Mouse (Mus musculus) MEL (cell line): Measurements from ENCODE around the gene Hilpda. TPM values are rescaled to one million over a fixed set of nuclear protein-coding genes. Genes with fewer than 3 reads are reported as not detected.
A peak's percentile ranks its signal among the peaks of the same experiment; 100 is the strongest.

Source experiments
- DNase-seq: peaks from one replicate; pipeline ENCODE4 v3.0.0; 2011; ENCODE audit warnings: low read depth, low spot score
- H3K27ac ChIP-seq: 2 replicates; pipeline ENCODE4 v1.5.1; 2012; ENCODE audit warnings: low read depth, mild to moderate bottlenecking, control low read depth, low read length, moderate library complexity; ENCODE audit not compliant: control insufficient read depth
- H3K27me3 ChIP-seq, 2 experiments: fragments of 150-350 bp in 1 of 2; sonication (generic) in 1 of 2; 2 replicates each; pipeline ENCODE4 v1.6.1; 2012; ENCODE audit warnings: low read length in 2 of 2, mild to moderate bottlenecking in 2 of 2, improper control_type of control experiment in 1 of 2, moderate library complexity in 1 of 2; ENCODE audit not compliant: insufficient read depth in 2 of 2, control insufficient read depth in 1 of 2
- H3K36me3 ChIP-seq, 2 experiments: 2 replicates each; pipeline ENCODE4 v1.6.1; 2012 to 2014; ENCODE audit warnings: low read length in 2 of 2, improper control_type of control experiment in 1 of 2, inconsistent platforms in 1 of 2, mild to moderate bottlenecking in 1 of 2; ENCODE audit not compliant: insufficient read depth in 2 of 2, control insufficient read depth in 1 of 2
- H3K4me1 ChIP-seq, 2 experiments: fragments of 150-350 bp in 1 of 2; sonication (generic) in 1 of 2; 2 replicates each; pipeline ENCODE4 v1.6.1; 2012; ENCODE audit warnings: low read length in 2 of 2, improper control_type of control experiment in 1 of 2, mild to moderate bottlenecking in 1 of 2; ENCODE audit not compliant: insufficient read depth in 2 of 2, control insufficient read depth in 1 of 2
- H3K4me3 ChIP-seq, 2 experiments: fragments of 150-350 bp in 1 of 2; sonication (generic) in 1 of 2; 2 replicates each; pipeline ENCODE4 v1.5.1; 2012; ENCODE audit warnings: low read depth in 2 of 2, low read length in 2 of 2, mild to moderate bottlenecking in 2 of 2, moderate library complexity in 2 of 2, control low read depth in 1 of 2, improper control_type of control experiment in 1 of 2; ENCODE audit not compliant: control insufficient read depth in 1 of 2, insufficient read depth in 1 of 2
- H3K79me2 ChIP-seq: 2 replicates; pipeline ENCODE4 v1.6.1; 2012; ENCODE audit warnings: mild to moderate bottlenecking, low read length, moderate library complexity; ENCODE audit not compliant: control insufficient read depth, poor library complexity, insufficient read depth
- H3K9ac ChIP-seq: 2 replicates; pipeline ENCODE4 v1.6.1; 2012; ENCODE audit warnings: low read depth, mild to moderate bottlenecking, control low read depth, low read length, moderate library complexity; ENCODE audit not compliant: control insufficient read depth, poor library complexity, severe bottlenecking
- H3K9me3 ChIP-seq: fragments of 150-350 bp; sonication (generic); replicated peaks from 2 replicates; pipeline ENCODE4 v1.6.1; 2012; ENCODE audit warnings: mild to moderate bottlenecking, low read length, improper control_type of control experiment, moderate library complexity; ENCODE audit not compliant: insufficient read depth
- BHLHE40 ChIP-seq: IDR thresholded peaks from 2 replicates; pipeline ENCODE4 v1.6.1; 2012; ENCODE audit warnings: low read depth, mild to moderate bottlenecking, inconsistent platforms, low read length, improper control_type of control experiment, borderline replicate concordance
- CHD1 ChIP-seq: IDR thresholded peaks from 2 replicates; pipeline ENCODE4 v1.6.1; 2012; ENCODE audit warnings: low read depth, mild to moderate bottlenecking, inconsistent platforms, low read length, improper control_type of control experiment
- CHD2 ChIP-seq: IDR thresholded peaks from 2 replicates; pipeline ENCODE4 v1.6.1; 2011; ENCODE audit warnings: low read length, improper control_type of control experiment
- CTCF ChIP-seq, 3 experiments: IDR thresholded peaks in 2 of 3; conservative IDR thresholded peaks in 1 of 3; 2 replicates each; pipeline ENCODE4 v1.5.1; 2011 to 2012; ENCODE audit warnings: low read length in 3 of 3, low read depth in 2 of 3, mild to moderate bottlenecking in 2 of 3, improper control_type of control experiment in 1 of 3, inconsistent platforms in 1 of 3, mixed read lengths in 1 of 3, moderate library complexity in 1 of 3; ENCODE audit not compliant: control insufficient read depth in 1 of 3, insufficient read depth in 1 of 3, poor library complexity in 1 of 3, severe bottlenecking in 1 of 3
- E2F4 ChIP-seq: IDR thresholded peaks from 2 replicates; pipeline ENCODE4 v1.6.1; 2011; ENCODE audit warnings: low read depth, low read length, improper control_type of control experiment, borderline replicate concordance
- ELF1 ChIP-seq: IDR thresholded peaks from 2 replicates; pipeline ENCODE4 v1.6.1; 2014; ENCODE audit warnings: low read depth, mild to moderate bottlenecking, inconsistent platforms, low read length, improper control_type of control experiment, moderate library complexity
- EP300 ChIP-seq, 2 experiments: IDR thresholded peaks; 2 replicates each; pipeline ENCODE4 v1.6.1; 2011; ENCODE audit warnings: improper control_type of control experiment in 2 of 2, low read length in 2 of 2, low read depth in 1 of 2, mild to moderate bottlenecking in 1 of 2
- ETS1 ChIP-seq: IDR thresholded peaks from 2 replicates; pipeline ENCODE4 v1.6.1; 2012; ENCODE audit warnings: low read depth, mild to moderate bottlenecking, inconsistent platforms, low read length, improper control_type of control experiment, moderate library complexity
- GABPA ChIP-seq: IDR thresholded peaks from 2 replicates; pipeline ENCODE4 v1.6.1; 2012; ENCODE audit warnings: low read depth, mild to moderate bottlenecking, inconsistent platforms, low read length, improper control_type of control experiment, moderate library complexity
- GATA1 ChIP-seq: IDR thresholded peaks from 2 replicates; pipeline ENCODE4 v1.6.1; 2011; ENCODE audit warnings: low read depth, low read length, improper control_type of control experiment
- HCFC1 ChIP-seq: IDR thresholded peaks from 2 replicates; pipeline ENCODE4 v1.6.1; 2012; ENCODE audit warnings: low read depth, mild to moderate bottlenecking, inconsistent platforms, low read length, improper control_type of control experiment, moderate library complexity
- KAT2A ChIP-seq: conservative IDR thresholded peaks from 2 replicates; pipeline ENCODE4 v1.6.1; 2012; ENCODE audit warnings: low read depth, low read length, improper control_type of control experiment, inconsistent platforms
- MAFK ChIP-seq: IDR thresholded peaks from 2 replicates; pipeline ENCODE4 v1.6.1; 2011; ENCODE audit warnings: low read depth, mild to moderate bottlenecking, low read length, improper control_type of control experiment, borderline replicate concordance
- MAX ChIP-seq: IDR thresholded peaks from 2 replicates; pipeline ENCODE4 v1.6.1; 2011; ENCODE audit warnings: low read length, improper control_type of control experiment
- MAZ ChIP-seq: IDR thresholded peaks from 2 replicates; pipeline ENCODE4 v1.6.1; 2012; ENCODE audit warnings: low read depth, mild to moderate bottlenecking, inconsistent platforms, low read length, improper control_type of control experiment
- MEF2A ChIP-seq: IDR thresholded peaks from 2 replicates; pipeline ENCODE4 v1.6.1; 2014; ENCODE audit warnings: low read depth, mild to moderate bottlenecking, inconsistent platforms, low read length, improper control_type of control experiment; ENCODE audit not compliant: poor library complexity, insufficient replicate concordance, severe bottlenecking; ENCODE audit errors: extremely low read depth
- MXI1 ChIP-seq: IDR thresholded peaks from 2 replicates; pipeline ENCODE4 v1.6.1; 2011; ENCODE audit warnings: mild to moderate bottlenecking, low read depth, low read length, improper control_type of control experiment
- MYB ChIP-seq: IDR thresholded peaks from 2 replicates; pipeline ENCODE4 v1.6.1; 2011; ENCODE audit warnings: mild to moderate bottlenecking, low read depth, low read length, improper control_type of control experiment
- MYC ChIP-seq: IDR thresholded peaks from 2 replicates; pipeline ENCODE4 v1.6.1; 2011; ENCODE audit warnings: low read depth, mild to moderate bottlenecking, low read length, improper control_type of control experiment, moderate library complexity
- NELFE ChIP-seq: IDR thresholded peaks from 2 replicates; pipeline ENCODE4 v1.6.1; 2011; ENCODE audit warnings: low read depth, low read length, improper control_type of control experiment
- POLR2A ChIP-seq, 2 experiments: IDR thresholded peaks; 2 replicates each; pipeline ENCODE4 v1.6.1; 2011 to 2012; ENCODE audit warnings: low read length in 2 of 2, mild to moderate bottlenecking in 2 of 2, control low read depth in 1 of 2, improper control_type of control experiment in 1 of 2, low read depth in 1 of 2, moderate library complexity in 1 of 2; ENCODE audit not compliant: control insufficient read depth in 1 of 2, insufficient read depth in 1 of 2, poor library complexity in 1 of 2
- POLR2AphosphoS2 ChIP-seq: IDR thresholded peaks from 2 replicates; pipeline ENCODE4 v1.6.1; 2011; ENCODE audit warnings: low read length, improper control_type of control experiment
- POLR2AphosphoS5 ChIP-seq: IDR thresholded peaks from 2 replicates; pipeline ENCODE4 v1.6.1; 2012; ENCODE audit warnings: low read depth, borderline replicate concordance, mild to moderate bottlenecking, inconsistent platforms, low read length, moderate library complexity, mixed read lengths
- RAD21 ChIP-seq: IDR thresholded peaks from 2 replicates; pipeline ENCODE4 v1.6.1; 2011; ENCODE audit warnings: mild to moderate bottlenecking, low read depth, low read length, improper control_type of control experiment
- RCOR1 ChIP-seq: IDR thresholded peaks from 2 replicates; pipeline ENCODE4 v1.6.1; 2012; ENCODE audit warnings: low read depth, mild to moderate bottlenecking, inconsistent platforms, low read length, improper control_type of control experiment
- SIN3A ChIP-seq: IDR thresholded peaks from 2 replicates; pipeline ENCODE4 v1.6.1; 2012; ENCODE audit warnings: low read length, improper control_type of control experiment, inconsistent platforms
- SMC3 ChIP-seq: IDR thresholded peaks from 2 replicates; pipeline ENCODE4 v1.6.1; 2011; ENCODE audit warnings: low read depth, low read length, improper control_type of control experiment
- TAL1 ChIP-seq: IDR thresholded peaks from 2 replicates; pipeline ENCODE4 v1.6.1; 2012; ENCODE audit warnings: mild to moderate bottlenecking, inconsistent platforms, low read length, moderate library complexity, mixed read lengths
- TBP ChIP-seq: IDR thresholded peaks from 2 replicates; pipeline ENCODE4 v1.8.0; 2011; ENCODE audit warnings: low read depth, low read length, improper control_type of control experiment
- TCF12 ChIP-seq: IDR thresholded peaks from 2 replicates; pipeline ENCODE4 v1.6.1; 2014; ENCODE audit warnings: low read depth, mild to moderate bottlenecking, inconsistent platforms, low read length, improper control_type of control experiment, moderate library complexity
- UBTF ChIP-seq: IDR thresholded peaks from 2 replicates; pipeline ENCODE4 v1.6.1; 2012; ENCODE audit warnings: low read depth, mild to moderate bottlenecking, inconsistent platforms, low read length, improper control_type of control experiment, moderate library complexity, borderline replicate concordance; ENCODE audit not compliant: insufficient read depth
- USF1 ChIP-seq: IDR thresholded peaks from 2 replicates; pipeline ENCODE4 v1.6.1; 2014; ENCODE audit warnings: low read depth, mild to moderate bottlenecking, inconsistent platforms, low read length, improper control_type of control experiment, moderate library complexity
- USF2 ChIP-seq, 2 experiments: IDR thresholded peaks; 2 replicates each; pipeline ENCODE4 v1.6.1; 2011 to 2012; ENCODE audit warnings: improper control_type of control experiment in 2 of 2, low read length in 2 of 2, borderline replicate concordance in 1 of 2, inconsistent platforms in 1 of 2, low read depth in 1 of 2, mild to moderate bottlenecking in 1 of 2; ENCODE audit not compliant: insufficient read depth in 1 of 2
- ZC3H11A ChIP-seq: IDR thresholded peaks from 2 replicates; pipeline ENCODE4 v1.6.1; 2012; ENCODE audit warnings: low read depth, mild to moderate bottlenecking, inconsistent platforms, low read length, improper control_type of control experiment
- ZKSCAN1 ChIP-seq: IDR thresholded peaks from 2 replicates; pipeline ENCODE4 v1.6.1; 2012; ENCODE audit warnings: low read depth, mild to moderate bottlenecking, inconsistent platforms, low read length, improper control_type of control experiment, moderate library complexity
- ZMIZ1 ChIP-seq: IDR thresholded peaks from 2 replicates; pipeline ENCODE4 v1.6.1; 2012; ENCODE audit warnings: low read depth, mild to moderate bottlenecking, inconsistent platforms, low read length, improper control_type of control experiment, moderate library complexity
- ZNF384 ChIP-seq: IDR thresholded peaks from 2 replicates; pipeline ENCODE4 v1.6.1; 2012; ENCODE audit warnings: low read depth, mild to moderate bottlenecking, inconsistent platforms, low read length, improper control_type of control experiment
- polyA plus RNA-seq, 2 experiments: library from polyadenylated mRNA; stranded (reverse) in 1 of 2; unstranded in 1 of 2; fragments of >175 nt in 1 of 2; fragments of >200 nt in 1 of 2; gene quantifications; 2 replicates each; pipeline versions ENCODE4 v1.2.1 to v1.2.4; 2012; ENCODE audit warnings: low replicate concordance in 2 of 2, low read depth in 1 of 2; ENCODE audit not compliant: insufficient read length in 2 of 2, insufficient read depth in 1 of 2, missing spikeins in 1 of 2
- total RNA-seq: library from RNA; depleted of rRNA; stranded (reverse); fragments of 300-350 nt; gene quantifications from 2 replicates; pipeline ENCODE4 v1.2.3, GENCODE M21; 2012

Hilpda gene
- total and polyA plus RNA-seq, 3 experiments, result 17.0 to 18.1 TPM; not detected in 1

DNA sequence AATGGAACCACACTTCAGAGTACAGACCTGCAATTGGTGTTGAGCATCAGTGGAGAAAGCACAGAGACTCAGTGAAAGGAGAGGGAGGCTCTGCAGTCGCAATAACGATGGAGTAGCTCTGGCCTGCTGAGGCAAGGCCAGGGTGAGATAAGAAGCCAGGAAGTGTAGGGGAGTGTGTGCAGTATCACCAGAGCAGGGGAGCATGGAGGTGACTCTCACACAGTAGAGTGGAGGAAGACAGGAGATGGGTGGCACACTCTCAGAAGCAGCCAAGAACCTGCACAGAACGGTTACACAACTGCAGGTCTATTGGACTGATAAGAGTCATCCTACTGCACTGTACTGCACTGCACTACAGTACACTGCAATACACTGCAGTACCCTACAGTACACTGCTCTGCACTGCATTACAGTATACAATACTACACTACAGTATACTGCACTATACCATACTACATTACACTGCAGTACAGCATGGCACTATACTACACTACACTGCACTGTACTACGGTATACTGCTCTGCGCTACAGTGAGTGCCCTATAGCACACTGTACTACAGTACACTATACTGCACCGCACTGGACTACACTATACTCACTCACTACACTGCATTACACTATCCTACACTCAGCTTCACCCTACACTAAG is 42.9 kb upstream of the Hilpda start:
- Histone ChIP-seq H3K36me3 (peaks cover 0 to 4% of the 10 kb centered on the region in 2 experiments; a peak in 2 of 4 replicates), H3K9ac (no peak overlapping the region)
- TF ChIP-seq KAT2A (no peak), GATA1 (peak; percentile 61), SIN3A (no peak), RCOR1 (no peak), MXI1 (no peak), NELFE (no peak), BHLHE40 (no peak), MAFK (no peak), CHD2 (no peak), USF2 (IDR thresholded peaks at IDR 0.05; ENCODE audit: borderline replicate concordance in 1 of 2, insufficient read depth in 1 of 2, low read depth in 1 of 2, low read length in 2 of 2) (no peak), ZKSCAN1 (no peak), MAZ (no peak), ZMIZ1 (no peak), USF1 (no peak), ZC3H11A (no peak), EP300 (IDR thresholded peaks at IDR 0.05; ENCODE audit: low read depth in 1 of 2, low read length in 2 of 2) (peak; percentile 12 to 41; a peak in 3 of 4 replicates), CHD1 (no peak), TCF12 (0 out of 2 replicates have a peak, but pooled peaks have one; percentile 37), E2F4 (no peak), RAD21 (no peak), ELF1 (0 out of 2 replicates have a peak, but pooled peaks have one; percentile 16), POLR2AphosphoS5 (no peak), POLR2AphosphoS2 (no peak), SMC3 (no peak), TBP (no peak), MYC (0 out of 2 replicates have a peak, but pooled peaks have one; percentile 39), ZNF384 (no peak), POLR2A (IDR thresholded peaks at IDR 0.05; ENCODE audit: control insufficient read depth in 1 of 2, insufficient read depth in 1 of 2, low read depth in 1 of 2, low read length in 2 of 2, poor library complexity in 1 of 2) (no peak), TAL1 (0 out of 2 replicates have a peak, but pooled peaks have one; percentile 20), MEF2A (no peak), ETS1 (no peak), UBTF (no peak), HCFC1 (no peak), MYB (no peak), CTCF (IDR thresholded peaks at IDR 0.05 in 2 of 3, conservative IDR thresholded peaks at IDR 0.05 in 1 of 3; ENCODE audit: control insufficient read depth in 1 of 3, insufficient read depth in 1 of 3, low read depth in 2 of 3, low read length in 3 of 3, poor library complexity in 1 of 3, severe bottlenecking in 1 of 3) (no peak), MAX (no peak), GABPA (no peak)

More for the DNA sequence above, 42.9 kb upstream of the Hilpda start:
- Histone ChIP-seq H3K4me3 (no peak overlapping the region), H3K4me1 (peaks cover 4 to 13% of the 10 kb centered on the region in 2 experiments; a peak in 3 of 4 replicates), H3K79me2 (no peaks in the 10 kb centered on the region), H3K27me3 (peaks cover 5 to 7% of the 10 kb centered on the region in 2 experiments), H3K9me3 (no peaks in the 10 kb centered on the region), H3K27ac (no peak overlapping the region)
- peak; percentile 62 for DNase-seq
